Mouse (Mus musculus) cerebellum, postnatal 36 days (tissue): ENCODE data around the gene Myo1d.

Experiments used
- DNase-seq, 2 experiments: peaks; one replicate each; pipeline ENCODE4 v3.0.0; 2021 to 2022; ENCODE audit warnings: mixed read lengths in 2 of 2

The Myo1d gene

GRCm38 (mm10) chr11:80613534-80613933, 166.3 kb downstream of the Myo1d start:
- DNase-seq, result no peak

DNA sequence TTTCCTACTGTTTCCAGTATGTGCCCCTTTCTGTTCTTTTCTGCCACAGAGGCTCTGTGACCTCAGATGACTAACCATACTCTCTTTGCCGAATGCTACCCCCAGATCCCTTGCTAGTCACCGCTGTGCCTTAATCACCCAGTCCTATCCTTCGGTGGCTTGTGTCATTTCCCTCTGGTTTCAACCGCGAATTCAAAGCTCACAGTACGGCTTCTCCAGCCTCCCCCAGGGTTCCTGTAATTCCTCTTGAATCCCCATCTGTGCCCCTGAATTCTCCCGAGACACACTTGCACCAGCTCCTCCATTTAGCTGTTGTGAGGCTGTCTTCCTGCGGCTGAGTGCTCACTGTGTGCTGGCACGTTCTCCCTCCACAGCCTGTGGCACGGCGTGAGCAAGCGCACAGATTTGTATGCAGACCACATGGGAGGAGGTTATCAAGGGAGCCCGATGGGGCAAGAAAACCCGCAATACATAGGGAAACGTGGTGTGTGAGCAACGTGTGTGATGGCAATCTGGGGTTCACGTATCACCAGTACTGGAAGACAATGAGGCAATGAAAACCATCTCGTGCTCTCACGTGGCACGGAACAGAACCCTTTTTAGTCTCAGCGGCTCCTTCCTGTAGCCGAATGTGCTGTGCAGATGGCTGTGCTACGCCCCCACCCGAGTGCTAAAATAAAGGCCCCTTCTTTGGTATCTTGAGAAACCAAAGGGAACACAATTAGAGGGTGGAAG, 177.0 kb downstream of the Myo1d start:
- DNase-seq, result peak; percentile 64 to 73

- peak; percentile 45 to 55 for DNase-seq
These were observed 177.8 kb downstream of the Myo1d start for GRCm38 (mm10) chr11:80602041-80602458.

- DNase-seq, result no peak
These were observed 178.6 kb downstream of the Myo1d start for GRCm38 (mm10) chr11:80601040-80601864.

GRCm38 (mm10) chr11:80595482-80595881, 184.3 kb downstream of the Myo1d start:
- DNase-seq, result no peak

DNA sequence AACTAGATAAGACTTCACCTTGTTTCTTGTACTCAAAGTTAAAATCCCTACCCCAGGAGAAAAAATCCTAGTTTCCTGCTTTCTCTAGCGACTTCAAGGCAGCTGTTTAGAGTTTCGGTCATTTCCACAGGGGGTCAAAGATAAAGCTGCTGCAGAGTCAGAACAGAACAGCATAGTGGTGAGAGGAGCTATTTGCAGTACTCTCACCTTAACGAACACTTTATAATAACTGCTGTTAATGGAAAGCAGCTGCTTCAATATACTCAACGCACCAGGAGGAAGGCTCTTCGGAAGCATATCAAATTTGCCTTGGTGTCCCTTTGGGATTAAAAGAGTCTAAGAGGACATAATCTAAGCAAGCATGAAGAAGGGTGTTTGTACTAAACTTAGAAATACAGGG, 190.4 kb downstream of the Myo1d start:
- no peak for DNase-seq

DNA sequence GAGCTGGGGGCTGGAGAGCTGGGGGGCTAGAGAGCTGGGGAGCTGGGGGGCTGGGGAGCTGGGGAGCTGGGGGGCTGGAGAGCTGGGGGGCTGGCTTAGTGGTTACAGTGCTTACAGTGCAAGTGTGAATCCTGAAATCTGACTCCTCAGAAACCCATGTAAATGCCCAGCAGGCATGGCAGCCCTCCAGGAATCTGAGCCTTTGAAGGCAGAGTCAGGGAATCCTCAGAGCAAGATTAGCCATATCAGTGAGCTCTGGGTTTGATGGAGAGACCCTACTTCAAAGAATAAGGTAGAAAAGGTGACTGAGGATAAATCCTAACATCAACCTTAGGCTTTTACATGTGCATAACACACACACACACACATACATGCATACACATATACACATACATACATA, 194.1 kb downstream of the Myo1d start:
- DNase-seq, result no peak

DNA sequence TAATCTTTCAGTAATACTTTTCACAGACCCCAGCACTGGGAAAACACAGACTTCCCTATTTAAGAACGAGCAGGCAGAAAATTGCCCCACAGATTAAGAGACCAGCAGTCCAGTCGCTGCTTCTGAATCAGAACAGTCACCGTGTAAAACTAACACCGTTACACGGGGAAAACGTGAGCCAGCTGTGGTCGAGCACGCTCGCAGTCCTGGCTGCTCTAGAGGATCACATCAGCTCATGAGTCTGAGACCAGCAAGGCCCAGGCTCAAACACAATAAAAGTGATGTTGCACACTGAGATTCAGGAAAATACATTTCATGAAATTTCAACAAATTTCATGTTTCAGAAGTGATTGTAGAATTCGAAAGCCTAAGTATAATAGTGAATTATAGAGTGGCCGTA, 194.6 kb downstream of the Myo1d start:
- DNase-seq, result no peak

DNA sequence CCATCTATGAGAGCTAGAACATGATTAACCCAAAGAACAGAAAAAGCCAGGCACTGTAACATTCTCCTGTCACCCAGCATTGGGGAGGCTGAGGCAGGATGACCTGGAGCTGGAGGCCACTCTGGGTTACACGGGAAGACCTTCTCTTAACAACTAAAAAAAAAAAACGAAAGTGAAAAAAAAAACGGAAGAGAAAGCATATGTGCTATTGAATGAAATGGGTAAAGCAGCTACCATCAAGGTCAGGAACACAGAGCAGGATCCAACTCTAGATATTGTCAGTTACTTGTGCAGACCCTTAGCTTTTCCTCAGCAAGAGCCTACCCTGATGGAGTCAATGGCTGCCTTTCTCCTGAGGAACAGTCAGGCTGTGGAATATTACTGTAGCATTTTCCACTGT, 199.3 kb downstream of the Myo1d start:
- DNase-seq, result no peak

- DNase-seq, result peak; percentile 88 to 92
These were observed 201.8 kb downstream of the Myo1d start for GRCm38 (mm10) chr11:80577747-80578640.

GRCm38 (mm10) chr11:80575794-80576193, 204.0 kb downstream of the Myo1d start:
- no peak for DNase-seq

GRCm38 (mm10) chr11:80566286-80566685, 213.5 kb downstream of the Myo1d start:
- no peak for DNase-seq

DNA sequence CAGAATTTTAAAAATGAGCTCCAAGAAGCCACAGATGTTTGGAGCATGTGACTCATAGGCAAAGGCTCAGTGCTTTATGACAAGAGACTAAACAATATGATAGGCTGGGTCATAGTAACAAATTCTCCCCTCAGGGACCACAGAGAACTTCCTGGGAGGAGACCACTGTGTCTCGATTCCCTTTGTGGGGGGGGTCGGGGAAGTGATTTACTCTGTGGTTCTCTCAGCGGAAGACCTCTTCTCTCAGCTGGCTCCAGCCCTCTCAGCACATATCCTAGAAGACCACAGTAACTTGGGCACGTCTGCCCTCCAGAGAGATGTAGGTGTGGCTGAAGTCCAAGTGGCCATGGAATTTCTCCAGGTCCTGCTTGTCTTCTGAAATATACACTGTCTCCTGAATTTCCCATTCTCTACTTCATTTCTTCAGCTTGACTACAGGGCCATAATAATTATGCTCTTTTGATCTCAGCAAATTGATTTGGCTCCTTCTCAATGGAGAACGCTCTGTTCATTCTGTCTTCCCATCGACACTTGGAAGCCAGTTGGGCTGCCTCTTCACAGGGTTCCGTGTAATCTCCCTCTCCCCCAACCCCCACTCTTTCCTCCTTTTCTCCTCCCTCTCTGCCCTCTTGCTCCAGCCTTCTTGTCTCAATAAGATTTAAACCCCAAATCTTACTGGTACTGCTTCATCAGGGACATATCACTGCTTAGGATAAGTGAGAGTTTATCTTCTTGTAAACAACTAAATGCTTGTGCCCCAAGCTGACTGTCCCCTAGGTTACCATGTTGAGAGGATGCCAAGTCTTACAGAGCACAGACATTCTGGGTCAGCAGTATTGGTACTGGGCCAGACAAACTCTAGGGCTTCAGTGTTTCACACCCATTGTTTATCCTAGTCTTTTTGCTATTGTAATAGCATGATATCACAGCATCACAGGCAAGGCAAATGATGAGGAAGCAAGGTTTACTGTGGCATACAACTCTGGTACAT, 214.6 kb downstream of the Myo1d start:
- DNase-seq, result peak; percentile 12 to 26

GRCm38 (mm10) chr11:80562479-80562878, 217.3 kb downstream of the Myo1d start:
- peak in 1 of 2 experiments; percentile 11 for DNase-seq

DNA sequence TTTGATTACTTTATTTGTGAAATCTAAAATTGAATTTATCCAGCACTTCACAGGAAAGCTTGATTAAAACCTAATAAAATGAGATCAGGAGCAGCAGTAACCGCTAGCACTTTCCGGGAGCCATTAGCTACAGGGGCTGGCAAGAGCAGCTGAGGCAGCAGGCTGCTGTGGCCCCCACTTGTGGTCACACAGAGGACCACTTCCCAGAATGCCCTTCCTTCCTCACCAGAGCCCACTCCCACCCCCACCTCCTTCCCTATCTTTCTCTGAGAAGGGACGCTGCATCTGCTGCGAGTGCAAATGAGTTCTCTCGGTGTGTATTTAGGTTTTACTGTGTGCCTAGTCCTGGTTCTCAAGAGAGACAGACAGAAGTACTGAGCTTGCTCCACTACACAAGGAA, 219.1 kb downstream of the Myo1d start:
- no peak for DNase-seq

- no peak for DNase-seq
These were observed 224.4 kb downstream of the Myo1d start for GRCm38 (mm10) chr11:80555416-80555815.

GRCm38 (mm10) chr11:80553046-80553445, 226.8 kb downstream of the Myo1d start:
- no peak for DNase-seq

- peak; percentile 22 to 33 for DNase-seq
These were observed 228.2 kb downstream of the Myo1d start for GRCm38 (mm10) chr11:80551634-80552033.

DNA sequence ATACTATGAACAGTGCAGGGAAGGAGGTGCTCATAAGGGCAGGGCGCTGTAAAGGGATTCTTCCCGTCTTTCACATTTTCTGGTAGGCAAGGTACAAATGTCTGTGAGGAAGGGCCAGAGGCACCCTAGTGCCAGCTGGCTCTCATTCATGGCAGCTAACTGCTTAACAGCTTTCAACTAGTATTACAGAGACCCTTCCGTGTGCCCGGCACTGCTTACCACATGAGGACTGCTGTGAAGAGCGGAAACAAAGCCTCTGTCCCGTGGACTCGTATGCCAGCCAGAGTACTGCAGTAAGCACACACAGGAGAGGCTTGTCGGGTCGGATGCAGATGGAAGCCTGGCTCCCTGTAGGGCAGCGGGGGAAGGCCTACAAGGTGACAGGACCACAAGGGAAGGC, 229.6 kb downstream of the Myo1d start:
- peak; percentile 18 to 20 for DNase-seq

DNA sequence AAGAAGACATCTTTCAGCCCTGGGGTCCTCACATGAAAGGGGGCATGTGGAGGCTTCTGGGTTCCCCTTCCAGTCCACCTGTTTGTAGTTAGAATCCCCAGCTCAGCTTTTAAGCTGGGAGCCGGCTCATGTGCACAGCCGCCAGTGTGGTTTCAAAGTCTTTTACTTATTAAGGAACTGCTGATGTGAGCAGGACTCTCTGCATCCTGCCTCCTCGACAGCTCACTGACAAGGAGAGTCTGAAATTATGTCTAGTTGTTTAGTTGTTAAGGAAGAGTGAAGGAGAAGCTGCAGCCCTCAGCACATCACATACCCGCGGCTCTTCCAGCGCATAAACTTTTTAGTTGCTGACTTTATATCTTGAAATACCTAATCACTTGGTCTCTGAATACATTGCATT, 230.0 kb downstream of the Myo1d start:
- no peak for DNase-seq

DNA sequence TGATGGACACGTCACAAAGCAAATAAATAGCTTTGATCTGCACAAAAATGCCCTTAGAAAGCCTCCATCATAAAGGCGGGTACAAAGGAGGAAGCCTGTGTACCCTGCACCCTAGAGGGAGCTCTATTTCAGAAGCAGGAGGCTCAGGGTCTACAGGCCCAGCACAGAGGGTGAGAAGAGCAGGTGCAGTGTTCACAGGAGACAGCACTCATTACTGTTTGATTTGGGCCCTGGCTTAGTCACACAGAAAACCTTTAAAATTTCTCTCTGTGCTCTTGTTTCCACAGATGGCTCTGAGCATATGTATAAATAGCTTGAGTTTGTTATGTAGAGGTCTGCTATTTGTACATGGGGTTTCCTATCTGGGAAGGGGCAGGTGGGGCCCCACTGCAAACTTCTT, 233.6 kb downstream of the Myo1d start:
- DNase-seq, result no peak

GRCm38 (mm10) chr11:80539056-80539455, 240.8 kb downstream of the Myo1d start:
- DNase-seq, result no peak
